Mouse (Mus musculus) embryonic fibroblast, embryonic 13.5 days (primary cell): ENCODE measurements at regions not wholly inside any gene's neighbourhood (a gene's known extent, or its start where the extent isn't known, plus 50 kb on each side); places are given as distances from the start of the nearest gene placed in this dataset.

ENCODE experiments used
- CTCF ChIP-seq: IDR thresholded peaks from 2 replicates; pipeline ENCODE4 v1.5.1; 2011; ENCODE audit warnings: mild to moderate bottlenecking, control low read depth, low read length, moderate library complexity, borderline replicate concordance; ENCODE audit not compliant: insufficient read depth
- POLR2A ChIP-seq: IDR thresholded peaks from 2 replicates; pipeline ENCODE4 v1.6.1; 2011; ENCODE audit warnings: low read depth, mild to moderate bottlenecking, control low read depth, low read length, moderate library complexity

GRCm38 (mm10) chr2:168423551-168423950, 142.0 kb upstream of the Kcng1 start:
- no peak for TF ChIP-seq CTCF
- TF ChIP-seq POLR2A: no peak
